Mouse (Mus musculus): ENCODE results near the gene Slc9a3r1. TPM values are rescaled to one million over a fixed set of nuclear protein-coding genes. Genes with fewer than 3 reads are reported as not detected.

Gene Slc9a3r1
- polyA plus RNA-seq, 1 experiment, result 16.1 TPM

GRCm38 (mm10) chr11:115157933-115158719, 5.0 kb upstream of the Slc9a3r1 start:
- H3K4me2 ChIP-seq (ENCODE audit: low read depth), result no peak overlapping the region

DNA sequence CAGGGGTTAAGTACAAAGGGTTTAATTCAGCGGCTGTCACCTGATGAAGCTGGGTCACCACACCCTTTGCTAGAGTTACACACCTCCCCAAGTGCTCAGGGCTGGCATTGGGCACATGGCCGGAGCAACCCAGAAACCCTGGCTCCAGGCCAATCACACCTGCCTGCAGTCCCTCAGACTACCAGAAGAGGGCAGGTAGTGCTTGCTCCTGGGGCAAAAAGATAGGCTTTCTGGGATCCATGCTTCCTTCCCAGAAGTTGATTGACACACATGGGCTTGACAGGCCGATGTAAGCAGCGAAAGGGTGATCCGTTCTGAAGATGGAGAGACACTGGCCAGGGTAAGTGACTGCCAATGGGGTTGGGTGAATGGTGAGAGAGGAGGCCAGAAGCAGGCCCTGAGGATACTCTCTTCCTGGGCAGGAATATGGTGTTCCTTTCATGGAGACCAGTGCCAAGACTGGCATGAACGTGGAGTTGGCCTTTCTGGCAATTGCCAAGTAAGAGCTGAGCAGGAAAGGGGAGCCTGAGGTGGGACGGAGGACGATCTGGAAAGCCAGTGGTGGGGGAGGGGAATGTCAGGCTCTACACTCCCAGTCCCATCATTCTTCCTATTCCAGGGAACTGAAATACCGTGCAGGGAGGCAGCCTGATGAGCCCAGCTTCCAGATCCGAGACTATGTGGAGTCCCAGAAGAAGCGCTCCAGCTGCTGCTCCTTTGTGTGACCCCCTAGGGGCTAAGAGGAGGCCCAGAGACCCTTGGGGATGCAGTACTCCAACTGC, 2.9 kb upstream of the Slc9a3r1 start:
- no peaks in the 10 kb centered on the region for H3K79me2 ChIP-seq (ENCODE audit: control insufficient read depth, insufficient read depth)
- H3K36me3 ChIP-seq (ENCODE audit: control insufficient read depth, insufficient read depth), result no peaks in the 10 kb centered on the region
- H3K4me3 ChIP-seq, result no peak overlapping the region
- H3K27me3 ChIP-seq (ENCODE audit: control insufficient read depth, insufficient read depth, insufficient read length), result peaks cover 8% of the 10 kb centered on the region
- no peak overlapping the region for H3K4me2 ChIP-seq (ENCODE audit: low read depth)
- H3ac ChIP-seq (ENCODE audit: control insufficient read depth, insufficient read length), result no peak overlapping the region
- TF ChIP-seq POLR2AphosphoS2 (IDR thresholded peaks at IDR 0.05; ENCODE audit: insufficient read length, low read depth) (no peak), TCF12 (IDR thresholded peaks at IDR 0.05; ENCODE audit: insufficient read depth, poor library complexity, severe bottlenecking) (no peak), REST (IDR thresholded peaks at IDR 0.05; ENCODE audit: insufficient read depth, insufficient read length) (no peak), TCF3 (IDR thresholded peaks at IDR 0.05; ENCODE audit: insufficient read length, low read depth) (no peak), USF1 (IDR thresholded peaks at IDR 0.05; ENCODE audit: low read depth) (no peak), E2F4 (IDR thresholded peaks at IDR 0.05; ENCODE audit: insufficient read depth) (no peak), MYOD1 (IDR thresholded peaks at IDR 0.05; ENCODE audit: control insufficient read depth in 1 of 3, insufficient read length in 2 of 3, low read depth in 2 of 3) (no peak), CEBPB (IDR thresholded peaks at IDR 0.05; ENCODE audit: insufficient read depth, poor library complexity, severe bottlenecking) (no peak), MYOG (IDR thresholded peaks at IDR 0.05; ENCODE audit: control insufficient read depth in 1 of 3, insufficient read depth in 1 of 3, insufficient read length in 2 of 3, low read depth in 2 of 3) (no peak), SRF (IDR thresholded peaks at IDR 0.05; ENCODE audit: control insufficient read depth, insufficient read length, low read depth) (no peak), MAX (IDR thresholded peaks at IDR 0.05; ENCODE audit: low read depth) (no peak), POLR2A (IDR thresholded peaks at IDR 0.05; ENCODE audit: insufficient read length, low read depth) (no peak)

More at GRCm38 (mm10) chr11:115157933-115158719, 5.0 kb upstream of the Slc9a3r1 start:
- no peak overlapping the region for H3K4me3 ChIP-seq
- H3K27me3 ChIP-seq (ENCODE audit: control insufficient read depth, insufficient read depth, insufficient read length), result peaks cover 18% of the 10 kb centered on the region
- TF ChIP-seq E2F4 (IDR thresholded peaks at IDR 0.05; ENCODE audit: insufficient read depth), result no peak
- TF ChIP-seq POLR2A (IDR thresholded peaks at IDR 0.05; ENCODE audit: insufficient read length, low read depth), result no peak
- no peaks in the 10 kb centered on the region for H3K36me3 ChIP-seq (ENCODE audit: control insufficient read depth, insufficient read depth)
- H3K79me2 ChIP-seq (ENCODE audit: control insufficient read depth, insufficient read depth), result no peaks in the 10 kb centered on the region
- no peak overlapping the region for H3ac ChIP-seq (ENCODE audit: control insufficient read depth, insufficient read length)

- no peak overlapping the region for H3K4me3 ChIP-seq
- no peak overlapping the region for H3ac ChIP-seq (ENCODE audit: control insufficient read depth, insufficient read length)
- H3K79me2 ChIP-seq (ENCODE audit: control insufficient read depth, insufficient read depth), result peaks cover 8% of the 10 kb centered on the region
- TF ChIP-seq SRF (IDR thresholded peaks at IDR 0.05; ENCODE audit: control insufficient read depth, insufficient read length, low read depth) (no peak), CEBPB (IDR thresholded peaks at IDR 0.05; ENCODE audit: insufficient read depth, poor library complexity, severe bottlenecking) (no peak), E2F4 (IDR thresholded peaks at IDR 0.05; ENCODE audit: insufficient read depth) (no peak), REST (IDR thresholded peaks at IDR 0.05; ENCODE audit: insufficient read depth, insufficient read length) (no peak), POLR2A (IDR thresholded peaks at IDR 0.05; ENCODE audit: insufficient read length, low read depth) (no peak), MYOD1 (IDR thresholded peaks at IDR 0.05; ENCODE audit: control insufficient read depth in 1 of 3, insufficient read length in 2 of 3, low read depth in 2 of 3) (no peak), USF1 (IDR thresholded peaks at IDR 0.05; ENCODE audit: low read depth) (no peak), POLR2AphosphoS2 (IDR thresholded peaks at IDR 0.05; ENCODE audit: insufficient read length, low read depth) (no peak), MYOG (IDR thresholded peaks at IDR 0.05; ENCODE audit: control insufficient read depth in 1 of 3, insufficient read depth in 1 of 3, insufficient read length in 2 of 3, low read depth in 2 of 3) (no peak), MAX (IDR thresholded peaks at IDR 0.05; ENCODE audit: low read depth) (no peak), TCF12 (IDR thresholded peaks at IDR 0.05; ENCODE audit: insufficient read depth, poor library complexity, severe bottlenecking) (no peak), TCF3 (IDR thresholded peaks at IDR 0.05; ENCODE audit: insufficient read length, low read depth) (no peak)
- no peaks in the 10 kb centered on the region for H3K36me3 ChIP-seq (ENCODE audit: control insufficient read depth, insufficient read depth)
- H3K4me2 ChIP-seq (ENCODE audit: low read depth), result no peak overlapping the region
- peaks cover 5% of the 10 kb centered on the region for H3K27me3 ChIP-seq (ENCODE audit: control insufficient read depth, insufficient read depth, insufficient read length)
These were observed 2.1 kb upstream of the Slc9a3r1 start for GRCm38 (mm10) chr11:115160883-115161577.

GRCm38 (mm10) chr11:115161578-115162204, 1.4 kb upstream of the Slc9a3r1 start:
- Histone ChIP-seq H3K79me2 (ENCODE audit: control insufficient read depth, insufficient read depth) (peaks cover 8% of the 10 kb centered on the region), H3K4me2 (ENCODE audit: low read depth) (no peak overlapping the region), H3ac (ENCODE audit: control insufficient read depth, insufficient read length) (no peak overlapping the region), H3K4me3 (no peak overlapping the region), H3K27me3 (ENCODE audit: control insufficient read depth, insufficient read depth, insufficient read length) (peaks cover 2% of the 10 kb centered on the region), H3K36me3 (ENCODE audit: control insufficient read depth, insufficient read depth) (no peaks in the 10 kb centered on the region)
- TF ChIP-seq TCF12 (IDR thresholded peaks at IDR 0.05; ENCODE audit: insufficient read depth, poor library complexity, severe bottlenecking), result no peak
- TF ChIP-seq CEBPB (IDR thresholded peaks at IDR 0.05; ENCODE audit: insufficient read depth, poor library complexity, severe bottlenecking), result no peak
- TF ChIP-seq SRF (IDR thresholded peaks at IDR 0.05; ENCODE audit: control insufficient read depth, insufficient read length, low read depth), result no peak
- no peak for TF ChIP-seq REST (IDR thresholded peaks at IDR 0.05; ENCODE audit: insufficient read depth, insufficient read length)
- no peak for TF ChIP-seq TCF3 (IDR thresholded peaks at IDR 0.05; ENCODE audit: insufficient read length, low read depth)
